Mouse (Mus musculus): Measurements from ENCODE around the gene Gja10. TPM values are rescaled to one million over a fixed set of nuclear protein-coding genes. Genes with fewer than 3 reads are reported as not detected.

The Gja10 gene
- total RNA-seq, 2 experiments from 2014 or later, result not detected

DNA sequence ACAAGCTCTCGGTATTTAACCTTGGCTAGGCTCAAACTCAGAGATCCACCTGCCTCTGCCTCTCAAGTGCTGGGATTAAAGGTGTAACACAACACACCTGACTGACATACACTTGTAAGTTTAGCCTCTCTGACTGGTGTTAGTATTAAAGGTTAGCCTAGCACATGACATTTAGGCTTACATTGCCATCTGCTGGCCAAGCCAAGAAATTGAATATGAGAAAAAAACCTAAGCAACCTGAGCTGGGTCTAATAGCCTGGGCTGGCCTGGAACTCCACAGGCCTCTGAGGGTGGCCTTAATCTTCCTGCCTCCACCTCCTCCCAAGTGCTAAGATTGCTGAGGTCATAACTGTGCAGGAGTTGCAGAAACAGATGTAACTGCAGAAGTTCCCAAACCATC lies 30.4 kb downstream of the Gja10 start:
- 0 out of 2 replicates have a peak overlapping the region, but pooled peaks have one; percentile 20 for H3K27ac ChIP-seq
- H3K4me3 ChIP-seq, result no peak overlapping the region
- intact Hi-C loops (cut with DNase I), result loop anchor here (5.0 kb wide), 1 partner anchor 420 kb away; no protein-coding TSS in a partner anchor
- peak; percentile 73 for TF ChIP-seq CTCF (IDR thresholded peaks at IDR 0.05)
- DNase-seq, result peak; percentile 58

DNA sequence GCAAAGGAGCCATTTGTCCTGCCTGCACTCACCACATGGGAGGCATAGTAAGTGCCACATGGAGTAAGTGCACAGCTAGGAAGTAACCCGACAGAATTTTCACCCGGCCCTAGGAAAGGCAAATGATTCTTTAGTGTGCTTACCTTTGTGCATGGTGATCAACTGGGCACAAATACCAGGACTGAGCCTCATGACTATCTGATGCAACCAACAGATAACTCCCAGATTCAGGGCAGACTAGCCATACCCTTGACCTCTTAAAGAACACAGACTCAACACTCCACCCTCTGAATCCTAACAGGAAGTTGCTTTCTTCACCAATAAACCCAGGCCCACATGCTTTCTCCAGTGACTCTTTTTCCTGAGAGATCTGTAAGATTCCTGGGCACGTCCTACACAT lies 31.1 kb downstream of the Gja10 start:
- Histone ChIP-seq H3K4me3 (no peak overlapping the region), H3K27ac (no peak overlapping the region)
- no peak for TF ChIP-seq CTCF (IDR thresholded peaks at IDR 0.05)
- intact Hi-C loops (cut with DNase I), result loop anchor here (5.0 kb wide), 1 partner anchor 419 kb away; no protein-coding TSS in a partner anchor
- DNase-seq, result no peak

DNA sequence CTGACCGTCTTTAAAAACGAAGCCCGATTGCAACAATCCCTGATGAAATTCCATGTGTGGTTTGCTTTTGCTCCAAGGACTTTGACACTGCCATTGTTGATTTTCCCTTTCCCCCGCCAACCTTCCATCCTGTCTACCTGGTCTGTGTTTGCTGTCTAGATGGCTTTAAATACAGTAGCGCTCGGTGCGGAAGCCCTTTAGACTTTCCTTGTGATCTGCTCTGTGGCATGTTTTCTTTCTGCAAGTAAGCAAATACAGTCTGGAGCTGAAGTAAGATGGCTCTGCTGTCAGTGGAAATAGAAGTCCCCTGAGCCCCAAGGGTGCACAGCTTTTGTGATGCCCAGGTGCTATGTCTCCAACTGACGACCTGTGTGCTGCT lies 31.6 kb downstream of the Gja10 start:
- TF ChIP-seq CTCF (IDR thresholded peaks at IDR 0.05), result no peak
- H3K27ac ChIP-seq, result no peak overlapping the region
- no peak overlapping the region for H3K4me3 ChIP-seq
- intact Hi-C loops (cut with DNase I), result loop anchor here (5.0 kb wide), 1 partner anchor 419 kb away; no protein-coding TSS in a partner anchor
- DNase-seq, result no peak

DNA sequence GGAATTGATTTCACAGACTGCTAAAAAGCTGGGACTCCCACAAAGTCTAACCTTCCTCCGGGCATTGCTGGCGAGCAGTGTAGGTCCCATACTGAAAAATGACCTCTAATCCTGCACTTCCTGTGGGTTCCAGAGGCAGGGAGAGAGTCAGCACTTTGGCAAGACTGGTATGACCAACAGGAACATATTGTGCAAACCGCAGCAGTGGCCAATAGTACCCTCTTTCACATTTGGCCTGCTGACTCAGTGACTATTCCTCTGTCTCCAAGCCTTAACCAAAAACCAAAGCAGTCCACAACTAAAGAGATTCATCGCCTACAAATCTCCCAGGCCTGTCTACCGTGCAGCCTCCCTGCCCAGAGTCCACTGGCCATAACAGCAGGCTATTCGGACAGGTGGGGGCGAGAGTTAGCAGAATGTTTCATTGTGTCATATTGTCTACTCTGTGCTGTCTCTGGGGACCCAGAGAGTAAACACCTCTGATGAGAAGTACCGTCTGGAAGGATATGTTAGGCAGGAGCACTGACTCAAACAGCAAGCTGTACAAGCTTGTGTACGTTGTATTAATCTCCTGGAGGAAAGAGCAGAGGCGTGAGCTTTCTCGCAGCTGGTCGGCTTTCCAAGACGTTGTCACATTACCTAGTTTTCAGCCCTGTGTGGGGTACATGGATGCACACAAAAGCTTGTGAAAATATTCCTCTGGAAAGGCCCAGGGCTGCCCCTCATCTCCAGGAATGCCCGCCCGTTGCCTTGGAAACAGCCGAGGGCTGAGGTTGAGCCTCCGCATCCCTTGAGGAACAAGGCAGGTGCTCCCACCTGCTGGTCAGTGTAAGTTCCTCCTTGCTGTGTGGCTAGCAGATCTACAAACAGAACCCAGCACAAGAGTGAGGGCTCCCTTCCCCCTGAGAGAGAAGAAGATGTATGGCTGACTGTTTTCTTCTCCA lies 32.3 kb downstream of the Gja10 start:
- DNase-seq, result peak; percentile 42
- intact Hi-C loops (cut with DNase I), result loop anchor here (5.0 kb wide), 1 partner anchor 418 kb away; no protein-coding TSS in a partner anchor

DNA sequence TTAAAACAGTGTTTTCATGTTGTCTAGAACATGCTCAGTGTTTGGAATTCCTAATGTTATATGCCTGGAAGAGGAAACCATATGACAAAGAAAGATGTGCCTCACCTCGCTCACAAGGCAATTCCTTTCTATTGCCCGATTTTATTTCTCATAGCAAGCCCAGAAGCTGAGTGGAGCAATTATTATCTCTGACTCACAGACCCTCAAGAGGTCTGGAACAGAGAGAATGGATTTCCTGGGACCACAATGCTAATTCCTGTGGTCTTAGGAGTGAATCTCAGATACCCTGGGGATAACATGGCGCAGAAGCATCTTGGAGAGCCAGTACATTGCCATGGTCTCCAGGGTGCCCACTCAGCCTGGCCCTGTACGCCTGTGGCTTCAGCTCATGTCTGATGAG lies 33.5 kb downstream of the Gja10 start:
- Histone ChIP-seq H3K27ac (no peak overlapping the region; the same call in 1 of the 2 replicates), H3K4me3 (no peak overlapping the region)
- intact Hi-C loops (cut with DNase I), result no loop called here
- no peak for TF ChIP-seq CTCF (IDR thresholded peaks at IDR 0.05)
- no peak for DNase-seq

More for the DNA sequence above, 32.3 kb downstream of the Gja10 start:
- no peak for TF ChIP-seq CTCF (IDR thresholded peaks at IDR 0.05)
- peak overlapping the region; percentile 63 for H3K27ac ChIP-seq
- no peak overlapping the region for H3K4me3 ChIP-seq

DNA sequence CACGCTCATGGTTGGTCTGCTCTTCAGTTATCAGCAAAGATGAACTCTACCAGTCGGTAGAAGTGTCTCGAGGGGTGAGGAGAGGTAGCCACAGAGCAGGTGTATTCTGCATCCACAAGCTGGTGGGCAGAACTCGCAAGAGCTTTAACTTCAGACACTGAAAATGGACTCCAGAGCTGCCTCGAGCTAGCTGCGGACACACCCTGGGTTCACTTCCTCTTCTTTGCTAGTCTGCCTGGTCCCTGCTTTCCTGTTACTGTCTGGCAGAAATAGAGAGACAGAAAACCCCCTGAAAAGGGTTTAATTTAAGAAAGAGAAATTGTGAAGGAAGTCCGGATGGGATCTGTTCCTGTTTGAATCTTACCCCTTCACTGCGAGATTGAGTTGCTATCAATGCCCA lies 37.6 kb downstream of the Gja10 start:
- H3K4me3 ChIP-seq, result no peak overlapping the region
- no peak for TF ChIP-seq CTCF (IDR thresholded peaks at IDR 0.05)
- no peak for DNase-seq
- H3K27ac ChIP-seq, result no peak overlapping the region; the same call in 1 of the 2 replicates
- intact Hi-C loops (cut with DNase I), result no loop called here

DNA sequence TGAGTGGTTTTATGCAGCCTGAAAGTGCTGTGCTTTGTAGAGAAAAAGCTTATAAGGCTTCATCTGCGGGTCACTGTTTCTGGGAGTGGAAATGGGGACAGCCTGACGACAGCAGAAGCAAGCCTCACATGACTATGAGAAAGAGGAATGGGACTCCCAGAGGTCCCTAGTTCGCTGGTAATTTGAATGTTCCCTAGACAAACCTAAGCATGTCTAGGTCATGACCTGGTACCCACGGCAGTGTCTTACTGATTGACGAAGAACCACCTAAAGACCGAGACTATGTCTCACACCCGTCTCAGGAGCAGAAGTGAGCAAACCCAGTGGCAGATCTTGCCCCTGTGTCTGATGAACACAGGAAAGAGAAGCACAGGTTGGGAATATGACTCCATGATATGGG lies 38.1 kb downstream of the Gja10 start:
- TF ChIP-seq CTCF (IDR thresholded peaks at IDR 0.05), result no peak
- intact Hi-C loops (cut with DNase I), result no loop called here

DNA sequence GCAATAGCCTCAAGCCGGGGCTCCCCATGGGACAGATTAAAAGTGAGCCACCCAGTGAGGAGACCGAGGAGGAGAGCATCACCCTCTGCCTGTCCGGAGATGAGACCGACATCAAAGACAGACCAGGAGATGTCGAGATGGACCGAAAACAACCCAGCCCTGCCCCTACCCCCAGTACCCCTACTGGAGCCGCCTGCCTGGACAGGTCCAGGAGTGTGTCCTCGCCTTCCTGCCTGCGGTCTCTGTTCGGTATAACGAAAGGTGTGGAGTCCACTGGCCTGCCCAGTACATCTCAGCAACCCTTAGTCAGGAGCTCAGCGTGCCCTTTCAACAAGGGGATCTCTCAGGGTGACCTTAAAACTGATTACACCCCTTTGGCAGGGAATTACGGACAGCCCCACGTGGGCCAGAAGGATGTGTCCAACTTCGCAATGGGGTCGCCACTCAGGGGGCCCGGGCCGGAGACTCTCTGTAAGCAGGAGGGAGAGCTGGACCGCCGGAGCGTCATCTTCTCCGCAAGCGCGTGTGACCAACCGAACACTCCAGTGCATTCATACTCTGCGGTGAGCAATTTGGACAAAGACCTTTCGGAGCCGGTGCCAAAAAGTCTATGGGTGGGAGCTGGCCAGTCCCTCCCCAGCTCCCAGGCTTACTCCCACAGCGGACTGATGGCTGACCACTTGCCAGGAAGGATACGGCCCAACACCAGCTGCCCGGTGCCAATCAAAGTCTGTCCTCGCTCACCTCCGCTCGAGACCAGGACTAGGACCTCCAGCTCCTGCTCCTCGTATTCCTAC lies 40.0 kb downstream of the Gja10 start:
- intact Hi-C loops (cut with DNase I), result no loop called here
- no peak for TF ChIP-seq CTCF (IDR thresholded peaks at IDR 0.05)
- H3K27ac ChIP-seq, result no peak overlapping the region
- DNase-seq, result no peak
- H3K4me3 ChIP-seq, result no peak overlapping the region

More for the DNA sequence above, 38.1 kb downstream of the Gja10 start:
- Histone ChIP-seq H3K4me3 (no peak overlapping the region), H3K27ac (no peak overlapping the region)
- no peak for DNase-seq

DNA sequence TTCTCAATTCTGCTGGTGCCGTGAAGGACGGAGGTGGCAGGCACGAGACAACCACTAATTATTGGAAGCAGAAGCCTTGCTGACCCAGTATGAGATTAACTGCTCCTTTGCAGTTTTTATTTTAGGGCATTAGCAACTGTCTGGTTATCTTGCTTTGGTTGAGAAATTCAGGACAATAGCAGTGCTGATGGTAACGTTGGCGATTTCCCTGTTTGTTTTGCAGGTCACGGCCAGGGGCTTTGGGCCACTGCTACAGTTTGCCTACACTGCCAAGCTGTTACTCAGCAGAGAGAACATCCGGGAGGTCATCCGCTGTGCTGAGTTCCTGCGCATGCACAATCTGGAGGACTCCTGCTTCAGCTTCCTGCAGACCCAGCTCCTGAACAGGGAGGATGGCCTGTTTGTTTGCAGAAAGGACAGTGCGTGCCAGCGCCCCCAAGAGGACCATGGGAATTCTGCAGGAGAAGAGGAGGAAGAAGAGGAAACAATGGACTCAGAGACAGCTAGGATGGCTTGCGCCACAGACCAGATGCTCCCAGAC lies 40.9 kb downstream of the Gja10 start:
- intact Hi-C loops (cut with DNase I), result no loop called here
- peak; percentile 43 for DNase-seq
- TF ChIP-seq CTCF (IDR thresholded peaks at IDR 0.05), result peak; percentile 38
- Histone ChIP-seq H3K27ac (no peak overlapping the region), H3K4me3 (no peak overlapping the region)

DNA sequence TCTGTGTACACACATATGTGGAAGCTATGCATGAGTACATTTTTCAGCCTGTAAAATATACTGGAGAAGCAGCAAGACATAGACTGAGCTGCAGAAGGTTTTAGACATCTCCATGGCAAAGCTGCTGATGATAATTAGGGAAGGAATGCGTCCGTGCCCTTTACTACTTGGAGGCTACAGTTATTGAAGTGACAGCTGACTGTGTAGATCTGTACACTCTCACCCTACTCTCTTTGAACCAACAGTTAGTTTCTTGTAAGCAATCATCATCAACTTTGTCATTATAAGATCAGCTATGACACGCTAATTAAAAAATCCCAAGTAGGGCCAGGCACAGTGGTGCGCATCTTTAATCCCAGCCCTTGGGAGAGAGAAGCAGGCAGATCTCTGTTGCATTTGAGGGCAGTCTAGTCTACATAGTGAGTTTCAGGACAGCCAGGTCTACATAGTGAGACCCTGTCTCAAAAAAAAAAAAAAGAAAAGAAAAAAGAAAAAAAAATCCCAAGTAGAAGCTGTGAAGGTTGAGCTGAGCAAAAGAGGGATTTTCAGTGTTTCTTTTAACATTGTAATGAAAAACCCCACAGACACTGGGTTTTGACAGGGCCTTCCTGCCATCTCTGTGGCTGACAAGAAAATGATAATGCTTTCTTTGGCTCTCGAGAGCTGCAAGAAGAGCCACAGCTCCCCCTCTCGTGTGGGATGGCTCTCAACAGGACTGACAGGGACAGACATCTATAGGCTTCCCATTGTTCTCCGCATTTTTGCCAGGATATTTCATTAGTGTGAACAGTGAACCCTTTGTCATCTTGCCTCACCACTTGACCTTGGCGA lies 41.6 kb downstream of the Gja10 start:
- no peak for TF ChIP-seq CTCF (IDR thresholded peaks at IDR 0.05)
- DNase-seq, result no peak
- H3K27ac ChIP-seq, result no peak overlapping the region
- H3K4me3 ChIP-seq, result no peak overlapping the region
- intact Hi-C loops (cut with DNase I), result no loop called here

DNA sequence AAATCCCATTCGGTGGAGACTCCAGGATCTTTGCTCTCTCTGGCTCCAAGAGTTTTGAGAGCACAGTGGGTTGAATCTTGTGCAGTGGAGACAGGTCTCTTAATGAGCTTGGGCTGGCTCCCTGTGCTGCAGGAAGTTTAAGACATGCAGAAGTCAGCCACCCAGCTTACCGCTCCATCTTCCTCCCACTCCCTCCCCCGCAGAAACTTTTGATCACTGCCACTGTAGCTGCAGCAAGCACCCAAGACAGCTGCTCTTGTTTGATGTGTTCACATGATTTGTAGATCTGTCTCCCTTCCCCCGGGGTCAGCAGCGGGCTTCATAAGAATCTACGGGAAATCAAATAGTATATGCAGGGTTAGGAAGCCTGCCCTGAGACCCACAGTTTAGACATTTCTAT lies 42.3 kb downstream of the Gja10 start:
- H3K27ac ChIP-seq, result no peak overlapping the region
- no peak for DNase-seq
- no peak overlapping the region for H3K4me3 ChIP-seq
- intact Hi-C loops (cut with DNase I), result no loop called here
- TF ChIP-seq CTCF (IDR thresholded peaks at IDR 0.05), result no peak

DNA sequence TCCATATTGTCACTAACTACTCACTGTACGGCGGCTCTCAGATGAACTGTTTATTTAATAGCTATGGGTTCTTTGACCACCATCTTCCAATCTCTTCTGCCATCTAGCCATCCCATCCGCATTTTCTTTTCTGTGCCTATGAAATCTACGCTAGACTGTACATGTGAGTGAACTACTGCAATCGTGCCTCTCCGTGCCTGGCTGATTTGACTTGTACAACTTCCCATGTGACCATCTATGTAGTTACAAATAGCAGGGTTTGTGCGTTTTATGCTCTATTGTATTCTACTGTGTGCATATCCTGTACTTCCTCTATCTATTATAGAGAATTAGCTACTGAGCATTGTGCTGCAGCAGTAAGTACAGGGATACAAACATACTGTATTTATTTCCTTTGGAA lies 47.1 kb downstream of the Gja10 start:
- intact Hi-C loops (cut with DNase I), result no loop called here
- DNase-seq, result no peak
- H3K4me3 ChIP-seq, result no peak overlapping the region
- no peak overlapping the region for H3K27ac ChIP-seq
- no peak for TF ChIP-seq CTCF (IDR thresholded peaks at IDR 0.05)

All from gastrocnemius, adult 2 months (tissue).